In genomic region chr6:71525556-71525955, GRCm38 (mm10) we compare ENCODE assay signal across 15 mouse cellular contexts. TPM values are rescaled to one million over a fixed set of nuclear protein-coding genes. Genes with fewer than 3 reads are reported as not detected.
DNase-seq lines count a peak whose midpoint lies in the region; ATAC-seq and TF ChIP-seq lines count a peak whose summit lies in the region.
"Had no signal": no experiment of that assay in that cellular context is flagged by ENCODE, and none has a peak within 500 bp of the region (broad histone marks: within the 10 kb centered on the region; RNA-seq: fewer than 3 reads in every experiment).

No protein-coding gene starts in this region.

- H3K36me3 ChIP-seq in forebrain, embryonic 15.5 days, result no peaks in the 10 kb centered on the region
- H3K36me3 ChIP-seq in forebrain, embryonic 10.5 days (replicated peaks), result no peaks in the 10 kb centered on the region
- H3K36me3 ChIP-seq: G1E; kidney, embryonic 15.5 days; limb, embryonic 15.5 days had no signal

- TF ChIP-seq CTCF in layer of hippocampus, adult 2 months (conservative IDR thresholded peaks at IDR 0.05), result no peak; the same call in 1 of the 2 replicates

- ATAC-seq in forebrain, embryonic 15.5 days (replicated peaks), result peak; percentile 75

- peak overlapping the region; percentile 71 for H3K27ac ChIP-seq in forebrain, embryonic 15.5 days (replicated peaks)
- H3K27ac ChIP-seq in forebrain, embryonic 10.5 days, result no peak overlapping the region
- peak overlapping the region; percentile 46; the same call in 1 of the 2 replicates for H3K27ac ChIP-seq in layer of hippocampus, adult 2 months
- H3K27ac ChIP-seq: hindbrain, embryonic 14.5 days; kidney, embryonic 15.5 days; limb, embryonic 15.5 days had no signal

- no peak overlapping the region for H3K9ac ChIP-seq in forebrain, embryonic 15.5 days (replicated peaks)
- H3K9ac ChIP-seq: hindbrain, embryonic 14.5 days; kidney, embryonic 15.5 days; limb, embryonic 15.5 days had no signal

- H3K4me3 ChIP-seq in forebrain, embryonic 15.5 days, result no peak overlapping the region
- H3K4me3 ChIP-seq in forebrain, embryonic 10.5 days, result no peak overlapping the region
- H3K4me3 ChIP-seq in layer of hippocampus, adult 2 months, result no peak overlapping the region
- H3K4me3 ChIP-seq: kidney, embryonic 15.5 days; limb, embryonic 15.5 days had no signal

- 0 out of 2 replicates have a peak, but pooled peaks cover 3% of the 10 kb centered on the region for H3K4me1 ChIP-seq in forebrain, embryonic 15.5 days
- H3K4me1 ChIP-seq in forebrain, embryonic 10.5 days, result no peaks in the 10 kb centered on the region
- H3K4me1 ChIP-seq: kidney, embryonic 15.5 days; limb, embryonic 15.5 days had no signal

- H3K9me3 ChIP-seq in forebrain, embryonic 15.5 days, result no peaks in the 10 kb centered on the region
- no peaks in the 10 kb centered on the region for H3K9me3 ChIP-seq in forebrain, embryonic 10.5 days
- H3K9me3 ChIP-seq: G1E; kidney, embryonic 15.5 days; limb, embryonic 15.5 days had no signal

- DNase-seq in forebrain, embryonic 10.5 days (ENCODE audit: extremely low spot score, low spot score), result no peak
- peak; percentile 99 for DNase-seq in brain, adult 2 months (ENCODE audit: low read depth, low spot score)
- DNase-seq in cerebellum, adult 9-10 months, result peak; percentile 99
- DNase-seq in layer of hippocampus, adult 2 months (ENCODE audit: low spot score in 2 of 2), result peak; percentile 52 to 74
- DNase-seq in heart, postnatal 14 days, result no peak
- DNase-seq in ovary, postnatal 10 days (ENCODE audit: low spot score), result no peak
- DNase-seq in heart, postnatal 36 days, result no peak
- DNase-seq: B cell, adult 2 months; thymus, postnatal 25 days had no signal

- H3K4me2 ChIP-seq in forebrain, embryonic 15.5 days (replicated peaks), result no peak overlapping the region
- H3K4me2 ChIP-seq: heart, embryonic 11.5 days; hindbrain, embryonic 14.5 days; kidney, embryonic 15.5 days; limb, embryonic 15.5 days had no signal

- intact Hi-C loops in heart, postnatal 14 days (cut with DNase I), result no loop called here
- intact Hi-C loops in heart, postnatal 36 days (cut with DNase I), result no loop called here

- WGBS in forebrain, embryonic 15.5 days, result 55% methylated on average over 3 of the region's 3 CpGs
- 67% methylated on average over 3 of the region's 3 CpGs for WGBS in forebrain, embryonic 10.5 days

- no peaks in the 10 kb centered on the region for H3K27me3 ChIP-seq in forebrain, embryonic 15.5 days
- H3K27me3 ChIP-seq in forebrain, embryonic 10.5 days (ENCODE audit: poor library complexity, severe bottlenecking), result no peaks in the 10 kb centered on the region
- H3K27me3 ChIP-seq: kidney, embryonic 15.5 days; limb, embryonic 15.5 days had no signal

RNA-seq across cellular contexts. Expression of gene Chmp3, which starts 18.0 kb away (rescaled TPM):
- 61.6 and 65.9 TPM in 2 replicates for polyA plus RNA-seq in forebrain, embryonic 15.5 days (2015; fragmentation: Nextera tagmentation; extraction: Ambion mirVana)
- 45.8 and 46.6 TPM in 2 replicates for polyA plus RNA-seq in forebrain, embryonic 10.5 days (2016; fragmentation: Nextera tagmentation; extraction: Ambion mirVana)
- 100 to 1,000 TPM in 1 of 2 experiments, 10 to 100 TPM in 1; 99.7 to 109 TPM for total RNA-seq in layer of hippocampus, adult 2 months (2021)
- total RNA-seq in heart, postnatal 14 days (2021), result 10 to 100 TPM; 47.3 to 52.8 TPM
- 10 to 100 TPM; 49.2 to 54.5 TPM for total RNA-seq in heart, postnatal 36 days (2021)

RNA-seq across cellular contexts. Expression of gene Rnf103, which starts 31.9 kb away (rescaled TPM):
- polyA plus RNA-seq in forebrain, embryonic 15.5 days (2015; fragmentation: Nextera tagmentation; extraction: Ambion mirVana), result 26.2 and 27.3 TPM in 2 replicates
- 9.0 and 9.6 TPM in 2 replicates for polyA plus RNA-seq in forebrain, embryonic 10.5 days (2016; fragmentation: Nextera tagmentation; extraction: Ambion mirVana)
- 10 to 100 TPM; 45.8 to 46.5 TPM for total RNA-seq in layer of hippocampus, adult 2 months (2021)
- total RNA-seq in heart, postnatal 14 days (2021), result 10 to 100 TPM; 24.4 to 28.0 TPM
- total RNA-seq in heart, postnatal 36 days (2021), result 10 to 100 TPM; 26.1 to 27.0 TPM

Comparison
In these comparisons a context has a peak if more than half of its experiments do, and no peak if none do; other contexts are left out.
1. DNase-seq: peak in brain, adult 2 months (single experiment), cerebellum, adult 9-10 months (single experiment) and layer of hippocampus, adult 2 months (2 of 2); none in forebrain, embryonic 10.5 days (single experiment), heart, postnatal 14 days (0 of 2), ovary, postnatal 10 days (single experiment) and heart, postnatal 36 days (0 of 2).